Mouse (Mus musculus): Measurements from ENCODE around the gene Tbc1d7. TPM values are rescaled to one million over a fixed set of nuclear protein-coding genes. Genes with fewer than 3 reads are reported as not detected.

The Tbc1d7 gene
- polyA plus RNA-seq (2014; fragmentation: Illumina TruSeq; extraction: RNeasy Lipid Tissue Mini Kit (QIAGEN cat#74804); ENCODE audit: insufficient read depth, low read depth, low replicate concordance): 9.5 TPM

DNA sequence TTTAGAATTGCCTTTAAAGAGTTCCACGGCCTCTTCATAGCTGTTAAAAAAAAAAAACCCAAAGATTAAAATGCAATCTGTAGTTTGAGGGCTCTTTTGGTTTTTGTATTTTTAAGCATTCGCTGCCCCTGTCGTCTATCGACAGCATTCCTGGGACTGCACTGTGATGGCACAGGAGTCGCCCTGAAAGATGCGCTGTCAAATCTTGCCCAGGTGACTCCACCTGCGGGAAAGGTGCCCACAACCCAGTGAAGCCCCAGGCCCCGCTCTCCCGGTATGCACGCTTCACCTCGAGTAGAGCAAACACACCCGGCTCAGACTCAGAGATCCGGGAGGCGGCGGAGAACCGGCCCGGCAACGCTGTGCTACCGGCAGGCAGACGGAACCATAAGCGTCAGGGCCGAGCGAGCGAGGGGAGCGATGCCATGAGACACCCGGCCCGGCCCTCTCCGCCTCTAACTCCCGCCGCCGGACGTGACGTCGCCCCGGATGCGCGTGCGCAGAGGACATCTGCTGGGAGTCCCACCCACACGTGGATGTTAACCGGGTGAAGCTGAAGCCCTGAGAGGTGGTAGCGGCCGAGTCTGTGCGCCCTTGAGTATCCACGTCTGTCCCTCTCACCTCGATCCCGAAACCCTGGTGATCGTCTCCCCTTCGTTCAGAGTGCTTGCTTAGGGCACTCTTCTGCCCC lies at the start of gene Tbc1d7:
Gene Tbc1d7 (minus strand): TSS at position 482 of the 691 bp plus-strand sequence.

Other genes with a start within 250 kb of the Tbc1d7 start
- 4.8 TPM for gene Gfod1, start 132.7 kb upstream of the Tbc1d7 start, polyA plus RNA-seq (2014; fragmentation: Illumina TruSeq; extraction: RNeasy Lipid Tissue Mini Kit (QIAGEN cat#74804); ENCODE audit: insufficient read depth, low read depth, low replicate concordance)
- gene Sirt5, start 194.0 kb upstream of the Tbc1d7 start, polyA plus RNA-seq (2014; fragmentation: Illumina TruSeq; extraction: RNeasy Lipid Tissue Mini Kit (QIAGEN cat#74804); ENCODE audit: insufficient read depth, low read depth, low replicate concordance): 9.8 TPM
- gene Nol7, start 226.9 kb upstream of the Tbc1d7 start, polyA plus RNA-seq (2014; fragmentation: Illumina TruSeq; extraction: RNeasy Lipid Tissue Mini Kit (QIAGEN cat#74804); ENCODE audit: insufficient read depth, low read depth, low replicate concordance): 103 TPM